Mouse (Mus musculus): ENCODE measurements at regions not wholly inside any gene's neighbourhood (a gene's known extent, or its start where the extent isn't known, plus 50 kb on each side); places are given as distances from the start of the nearest gene placed in this dataset.

GRCm38 (mm10) chr12:77014908-77015307 lies 52.9 kb upstream of the Max start:
- no peak for TF ChIP-seq POLR2A (IDR thresholded peaks at IDR 0.05; ENCODE audit: control insufficient read depth, low read depth, low read length)
- no peak for TF ChIP-seq CTCF (IDR thresholded peaks at IDR 0.05; ENCODE audit: control insufficient read depth, insufficient read depth, insufficient replicate concordance, low read depth, low read length)
- Histone ChIP-seq H3K36me3 (ENCODE audit: control insufficient read depth, insufficient read depth, low read length) (no peaks in the 10 kb centered on the region), H3K27me3 (ENCODE audit: control insufficient read depth, insufficient read depth, low read length) (no peaks in the 10 kb centered on the region), H3K4me1 (ENCODE audit: control insufficient read depth, insufficient read depth, low read length) (no peaks in the 10 kb centered on the region; the same call in none of the 2 replicates), H3K27ac (ENCODE audit: control insufficient read depth, insufficient read depth, low read depth, low read length) (no peak overlapping the region), H3K4me3 (ENCODE audit: control insufficient read depth, low read depth, low read length) (no peak overlapping the region)
